Mouse (Mus musculus) B cell, adult 2 months (primary cell): ENCODE results near the gene Fmn2.

Experiments
- DNase-seq, 2 experiments: peaks; one replicate each; pipeline ENCODE4 v3.0.0; 2022

Gene Fmn2

DNA sequence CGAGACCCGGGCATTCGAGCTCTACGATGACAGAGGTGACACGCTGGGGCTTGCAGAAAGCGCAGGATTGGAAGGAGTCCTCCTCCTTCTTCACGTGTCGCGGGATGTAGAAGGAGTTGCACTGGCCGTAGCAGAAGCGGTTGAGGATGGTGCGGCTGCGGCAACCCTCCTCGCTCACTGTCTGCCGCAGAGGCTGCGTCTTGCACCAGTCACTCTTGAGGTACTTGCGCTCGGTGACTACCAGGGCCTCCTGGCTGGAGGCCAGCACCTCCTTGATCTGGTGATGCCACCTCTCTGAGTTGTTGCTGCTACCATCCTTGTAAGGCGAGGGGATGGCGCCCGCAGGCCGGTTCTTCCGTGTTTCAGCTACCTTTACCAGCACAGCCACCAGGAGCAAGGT, 335.2 kb downstream of the Fmn2 start:
- no peak for DNase-seq

DNA sequence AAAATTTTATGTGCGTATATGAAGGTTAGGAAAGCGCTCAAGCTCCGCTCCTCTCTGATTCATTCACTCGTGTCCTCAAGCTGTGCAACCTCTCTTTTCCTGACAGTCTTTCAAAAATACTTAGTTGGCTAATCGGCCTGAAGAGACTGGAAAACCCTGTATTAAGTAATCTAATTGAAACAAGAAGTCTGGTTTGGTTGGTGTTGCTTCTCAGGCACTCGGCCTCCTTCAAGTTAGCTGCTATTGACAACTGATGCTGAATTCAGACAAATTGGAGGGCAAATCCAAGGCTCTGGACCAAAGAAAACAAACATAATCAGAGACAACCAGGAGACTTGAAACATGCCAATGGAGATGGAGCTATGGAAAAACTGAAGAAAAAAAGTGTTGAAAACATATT, 343.2 kb downstream of the Fmn2 start:
- no peak for DNase-seq

DNA sequence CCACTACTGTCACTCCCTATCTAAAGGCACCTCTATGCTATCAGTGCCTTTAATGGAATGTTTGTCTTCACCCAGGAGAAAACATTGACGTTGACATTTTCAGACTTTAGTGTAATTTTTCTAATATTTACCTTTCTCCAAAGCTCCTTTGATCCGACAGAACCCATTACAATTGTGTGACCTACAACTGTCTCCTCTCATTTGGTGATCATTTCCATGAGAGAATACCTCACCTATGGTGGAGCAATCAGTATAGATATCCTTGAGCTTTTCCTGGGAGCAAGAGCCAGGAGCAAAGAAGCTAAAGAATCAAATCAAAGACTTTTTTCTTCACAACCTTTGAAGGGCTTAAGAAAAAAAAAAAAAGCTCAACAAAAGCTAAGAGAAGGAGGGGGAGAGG, 354.6 kb downstream of the Fmn2 start:
- DNase-seq, result no peak

DNA sequence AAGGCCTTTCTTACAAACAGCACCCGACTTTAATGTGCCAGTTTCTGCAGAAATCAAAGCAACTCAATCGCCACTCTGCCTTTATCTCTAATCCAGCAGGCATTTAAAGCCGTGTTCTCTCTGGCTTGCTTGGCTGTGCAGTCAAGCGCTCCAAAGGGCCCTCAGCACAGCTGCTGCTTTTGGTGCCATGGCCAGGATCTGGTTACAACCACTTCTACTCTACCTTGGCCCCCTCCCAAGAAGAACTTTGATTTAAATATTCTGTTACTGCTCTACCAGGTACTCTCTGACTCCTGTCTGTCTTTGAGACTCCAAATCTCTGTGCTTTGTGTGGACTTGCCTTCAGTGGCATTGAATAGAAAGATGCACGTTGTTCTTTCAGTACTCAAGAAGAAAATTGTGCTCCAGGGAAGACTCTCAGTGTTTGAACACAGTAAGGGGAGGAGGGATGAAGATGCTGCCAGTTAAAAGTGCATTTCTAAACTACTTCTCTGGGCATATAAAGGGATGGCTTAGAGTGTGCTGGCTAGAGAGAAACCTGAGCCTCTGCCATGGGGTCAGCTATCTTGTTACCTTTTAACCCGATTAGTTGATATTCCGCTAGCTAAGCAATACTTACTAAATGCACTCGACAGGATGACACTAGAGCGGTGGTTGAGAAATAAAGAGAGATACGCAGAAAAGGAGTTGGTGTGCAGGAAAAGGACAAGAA, 358.9 kb downstream of the Fmn2 start:
- DNase-seq, result no peak
